Mouse (Mus musculus) adrenal gland (tissue): Measurements from ENCODE around the gene Tmem176b.
"Not testable (repeated sequence)": the region's sequence is repeated elsewhere in the genome, so short reads cannot be mapped to it uniquely, and the experiment has no call there.

Experiments
- intact Hi-C: fragments of 180-260 bp; cut with DNase I; formaldehyde crosslinking; loops from one replicate; pipeline ENCODE4 v1.15.1; 2025

Gene Tmem176b

DNA sequence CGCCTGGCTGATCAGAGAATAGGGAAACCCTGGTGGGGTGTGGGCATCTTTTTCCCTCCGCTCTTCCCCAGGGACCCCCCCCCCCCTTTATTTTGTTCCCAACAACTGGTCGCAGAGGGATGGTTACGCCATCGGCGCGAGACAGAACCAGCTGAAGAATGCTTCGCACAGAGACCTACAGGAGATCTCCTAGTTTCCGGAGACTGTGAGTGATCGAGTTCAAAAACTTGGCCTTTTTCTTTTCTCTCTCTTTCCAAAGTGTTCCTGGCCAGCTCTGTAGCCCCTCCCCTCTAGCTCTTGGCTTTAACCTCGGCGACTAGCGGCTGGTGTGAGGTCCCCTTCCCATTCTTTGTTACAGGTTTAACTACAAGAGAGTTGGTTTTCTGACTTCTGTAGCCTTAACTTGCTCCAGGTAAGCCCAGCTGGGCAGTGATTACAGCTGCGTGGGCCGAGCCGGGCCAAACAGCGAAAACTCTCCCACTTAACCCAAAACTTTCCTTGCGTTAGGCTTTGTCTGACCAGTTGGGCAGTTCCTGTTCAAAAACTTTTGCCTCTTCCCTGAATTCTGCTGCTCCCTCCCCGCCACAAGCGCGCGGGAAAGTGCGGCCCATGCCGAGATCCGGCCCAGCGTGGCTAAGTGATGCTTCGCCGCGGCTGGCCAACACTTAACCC lies 10.7 kb upstream of the Tmem176b start:
- intact Hi-C loops = no loop called here

DNA sequence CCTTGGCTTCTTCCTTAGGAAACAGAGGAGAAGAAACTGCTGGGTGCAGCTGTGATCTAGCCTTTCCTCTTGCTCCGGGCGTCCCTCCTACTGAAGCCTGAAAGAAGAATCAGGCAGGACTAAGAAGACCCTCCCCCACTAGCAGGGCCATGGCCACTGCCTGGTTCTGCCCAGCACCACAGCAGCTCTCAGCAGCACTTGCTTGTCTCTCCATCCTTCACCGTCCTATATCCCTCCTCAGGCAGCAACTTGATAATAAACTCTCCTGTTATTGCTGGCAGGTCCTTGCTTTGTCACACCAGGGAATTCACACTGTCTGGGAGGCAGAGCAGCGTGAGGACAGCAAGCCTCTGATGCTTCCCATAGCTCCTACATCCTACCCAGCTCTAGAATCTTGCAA lies 3.8 kb upstream of the Tmem176b start:
- intact Hi-C loops = no loop called here

DNA sequence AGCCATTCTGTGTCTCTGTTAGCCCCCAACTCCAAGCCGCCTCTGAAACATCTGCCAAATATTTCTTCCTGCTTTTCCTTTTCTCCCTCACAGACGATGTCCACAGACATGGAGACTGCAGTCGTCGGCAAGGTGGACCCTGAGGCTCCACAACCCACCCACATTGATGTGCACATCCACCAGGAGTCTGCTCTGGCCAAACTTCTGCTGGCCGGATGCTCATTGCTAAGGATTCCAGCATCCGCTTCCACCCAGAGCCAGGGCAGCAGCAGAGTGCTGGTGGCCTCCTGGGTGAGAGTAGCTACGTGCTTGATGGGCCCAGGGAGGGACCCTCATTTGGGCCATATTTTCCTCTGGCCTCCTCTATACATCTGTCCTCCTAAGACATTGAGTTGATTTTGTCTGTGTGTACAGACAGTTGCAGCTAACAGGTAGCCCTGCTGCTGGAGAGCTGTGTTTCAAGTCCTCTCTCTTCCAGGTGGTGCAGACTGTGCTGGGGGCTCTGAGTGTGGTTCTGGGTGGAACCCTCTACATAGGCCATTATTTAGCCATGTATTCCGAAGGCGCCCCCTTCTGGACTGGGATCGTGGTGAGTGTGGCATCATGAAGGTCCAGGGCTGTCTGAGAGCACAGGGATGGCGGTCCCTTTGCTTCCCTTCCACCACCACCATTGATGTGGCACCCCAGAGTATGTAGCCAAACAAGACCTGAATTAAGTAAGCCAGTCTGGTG lies 981 bp upstream of the Tmem176b start:
- intact Hi-C loops = no loop called here

DNA sequence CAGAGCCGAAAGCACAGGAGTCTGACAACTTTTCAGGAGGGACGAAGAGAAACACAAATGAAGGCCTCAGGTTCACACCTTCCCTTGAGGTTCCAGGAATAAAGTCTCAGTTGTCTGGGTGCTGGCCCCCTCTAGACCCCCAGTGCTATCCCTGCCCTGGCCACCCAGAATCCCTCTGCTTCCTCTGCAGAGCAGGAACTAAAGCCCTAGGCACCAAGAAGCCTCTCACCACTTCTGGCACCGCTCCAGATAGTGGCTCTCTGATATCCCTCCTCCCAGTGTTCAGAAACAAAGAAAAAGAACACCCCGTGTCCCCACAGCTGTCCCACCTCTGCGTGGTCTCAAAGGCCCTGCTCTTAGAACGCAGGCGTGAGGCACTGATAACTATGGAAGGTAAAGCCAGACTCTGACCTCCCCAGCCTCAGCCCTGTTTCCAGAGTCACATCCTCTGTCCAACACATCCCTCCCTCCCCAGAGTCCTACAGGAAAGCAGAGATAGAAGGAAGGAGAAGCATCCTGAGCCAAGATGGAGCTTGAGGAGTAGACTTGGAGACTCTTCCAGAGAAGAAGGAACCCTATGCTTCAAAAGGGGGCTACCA lies 826 bp downstream of the Tmem176b start, which contains the start of gene Tmem176a:
Tmem176a (plus strand) TSS at position 549 of the 599 bp plus-strand sequence.
- intact Hi-C loops = no loop called here

DNA sequence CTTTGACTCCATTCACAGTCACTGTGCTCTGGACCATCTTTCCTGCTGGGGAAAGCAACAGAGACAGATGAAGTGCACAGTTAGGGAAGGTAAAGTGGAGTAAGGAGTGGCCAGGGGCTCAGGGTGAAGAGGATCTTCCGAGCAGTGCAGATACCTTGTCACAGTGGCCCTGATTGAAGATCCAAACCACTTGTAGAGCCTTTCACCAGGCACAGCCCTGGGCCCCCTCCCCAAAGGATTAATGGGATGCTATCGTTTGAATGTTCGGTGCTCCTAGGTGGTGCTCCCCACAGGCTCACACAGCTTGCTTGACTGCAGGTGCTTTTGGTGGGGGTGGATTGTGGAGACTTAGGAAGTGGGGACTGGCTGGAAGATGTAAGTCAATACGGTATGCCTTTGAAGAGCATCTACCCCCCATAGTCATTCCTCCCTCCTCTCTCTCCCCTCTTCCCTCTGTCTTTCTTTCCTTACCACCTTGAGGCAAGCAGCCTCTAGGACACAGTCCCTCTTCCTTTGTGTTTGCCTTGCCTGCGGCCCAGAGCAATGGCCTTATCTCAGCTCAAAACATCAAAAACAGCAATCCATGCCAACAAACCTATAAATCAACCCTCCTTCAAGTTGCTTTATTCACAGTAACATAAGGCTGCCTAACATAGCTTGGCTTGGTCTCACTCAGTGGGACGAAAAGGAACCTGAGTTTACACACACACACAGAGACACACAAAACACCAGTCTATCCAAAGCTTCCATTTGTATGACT lies 2.8 kb downstream of the Tmem176b start:
- intact Hi-C loops = no loop called here

DNA sequence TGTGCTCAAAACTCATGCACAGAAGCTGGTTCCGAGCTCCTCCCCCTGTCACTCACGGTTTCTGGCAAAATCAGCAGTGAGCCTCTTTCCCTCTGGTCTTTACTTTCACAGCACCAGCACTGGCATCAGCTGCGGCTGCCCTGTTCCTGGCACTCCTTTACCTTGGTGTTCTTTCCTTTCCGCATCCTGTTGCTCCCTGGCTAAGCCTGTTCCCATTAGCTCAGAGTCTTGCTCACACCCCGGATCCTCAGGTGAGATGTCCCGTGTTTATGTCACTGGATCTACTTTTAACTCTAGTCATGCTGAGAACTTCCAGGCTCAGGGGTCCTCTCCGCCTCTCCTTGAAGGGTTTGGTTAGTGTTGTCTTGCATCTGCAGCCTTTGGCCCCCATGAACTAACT lies 3.8 kb downstream of the Tmem176b start:
- intact Hi-C loops = no loop called here

DNA sequence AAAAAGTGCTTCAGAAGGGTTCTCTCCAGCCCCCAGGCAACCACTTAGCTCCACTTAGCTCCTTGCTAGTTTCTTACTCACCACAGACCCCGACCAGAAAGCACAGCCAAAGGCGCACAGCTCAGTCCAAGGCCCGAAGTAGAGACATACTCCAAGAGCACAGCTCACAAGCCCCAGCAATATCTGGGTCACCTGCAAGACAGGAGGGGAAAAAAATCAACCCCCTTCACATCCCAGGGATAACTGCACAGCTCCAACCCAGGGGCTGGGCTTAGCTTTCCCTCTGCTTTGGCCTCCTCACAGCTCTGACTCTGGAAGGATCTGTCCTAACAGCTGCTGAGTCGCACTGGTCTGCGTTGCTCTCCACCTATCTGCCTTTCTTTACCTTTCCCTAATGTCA lies 5.2 kb downstream of the Tmem176b start:
- intact Hi-C loops = no loop called here

DNA sequence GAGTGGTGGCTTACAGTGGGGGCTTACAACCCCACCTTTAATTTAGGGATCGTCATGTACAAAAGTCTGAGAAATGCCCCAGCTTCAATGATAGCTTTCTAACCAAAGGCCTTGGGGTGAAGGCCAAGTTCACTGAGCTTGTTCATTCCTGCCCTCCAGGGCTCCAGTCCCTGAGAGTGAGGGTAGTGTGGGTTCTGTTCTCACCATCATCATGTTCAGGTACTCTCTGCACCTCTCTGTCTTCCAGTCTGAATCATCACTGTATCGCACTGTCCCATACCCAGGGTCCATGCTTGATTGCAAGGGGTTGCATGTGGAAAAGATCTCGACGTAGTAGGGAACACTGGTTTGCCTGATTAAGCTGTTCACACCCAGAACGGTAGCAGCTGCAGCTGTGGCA lies 6.1 kb downstream of the Tmem176b start:
- intact Hi-C loops = no loop called here

DNA sequence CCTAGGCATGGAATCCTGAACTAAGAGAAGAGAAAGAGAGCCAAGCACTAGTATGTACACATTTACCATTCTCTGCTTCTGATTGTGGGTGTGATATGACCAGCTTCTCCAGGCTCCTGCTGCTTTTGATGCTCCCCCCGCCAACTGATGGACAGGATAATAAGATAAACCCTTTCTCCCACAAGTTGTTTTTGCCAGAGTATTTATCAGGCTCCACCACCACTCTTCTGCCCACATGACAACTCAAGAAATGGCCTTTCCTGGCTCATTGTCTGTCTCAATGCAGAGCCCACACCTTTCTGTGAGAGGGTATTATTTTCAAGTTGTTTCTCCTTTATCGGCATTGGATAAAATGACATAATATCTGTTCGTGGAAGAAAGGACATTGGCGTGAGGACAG lies 7.8 kb downstream of the Tmem176b start:
- intact Hi-C loops = no loop called here

DNA sequence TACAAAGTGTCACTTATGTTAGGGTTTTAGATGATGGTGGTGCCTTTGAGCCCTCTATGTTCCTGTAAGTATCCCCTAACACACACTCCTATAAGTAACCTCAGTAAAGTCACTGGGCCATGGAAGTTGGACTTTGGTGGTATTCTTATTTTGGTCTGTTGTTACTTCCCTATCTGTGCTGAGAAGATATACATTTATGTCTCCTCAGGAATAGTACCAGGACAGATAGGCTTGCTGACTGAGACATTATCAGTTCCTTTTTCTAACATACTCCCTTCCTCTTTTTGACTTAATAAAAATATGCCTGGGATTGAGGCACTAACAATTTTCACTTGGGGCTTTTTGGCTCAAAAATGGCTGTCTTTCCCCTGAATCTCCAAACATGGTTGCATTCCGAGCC lies 8.9 kb downstream of the Tmem176b start:
- intact Hi-C loops = no loop called here

DNA sequence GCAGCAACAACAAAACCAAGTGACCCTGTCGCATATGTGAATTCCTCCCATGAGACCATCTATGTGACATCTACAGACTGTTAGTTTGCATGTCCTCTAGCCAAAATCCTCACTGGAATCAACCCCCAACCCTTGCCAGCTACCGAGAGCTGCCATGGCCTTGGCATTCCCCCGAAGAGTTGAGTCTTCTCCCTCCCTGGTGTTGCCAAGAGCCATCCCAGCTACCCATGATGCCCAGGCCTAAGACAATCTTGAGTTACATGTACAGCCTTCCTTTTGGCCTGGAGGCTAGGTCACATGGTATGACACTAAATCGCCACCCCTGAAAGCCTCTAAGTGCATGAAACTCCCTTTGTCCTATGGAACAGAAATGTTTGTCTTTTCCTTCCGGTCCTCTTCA lies 10.2 kb downstream of the Tmem176b start:
- intact Hi-C loops = no loop called here

DNA sequence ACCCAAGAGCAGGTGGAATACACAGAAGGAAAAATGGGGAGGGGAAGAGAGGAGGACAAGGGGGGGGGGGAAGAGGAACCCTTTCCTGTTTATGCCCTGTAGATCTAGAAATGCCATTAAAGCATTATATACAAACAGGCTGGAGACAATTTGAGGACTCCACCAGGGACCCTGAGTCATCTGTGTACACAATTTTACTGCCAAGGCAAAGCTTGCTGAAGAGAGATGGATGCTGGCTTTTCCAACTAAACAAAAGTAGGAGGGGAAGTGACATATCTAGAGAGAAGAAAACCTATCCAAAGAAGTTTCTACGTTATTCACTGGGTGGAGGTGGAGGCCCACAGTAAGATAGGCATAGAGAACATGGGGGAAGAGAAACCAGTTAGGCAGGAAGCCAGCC lies 11.1 kb downstream of the Tmem176b start:
- intact Hi-C loops = no loop called here

DNA sequence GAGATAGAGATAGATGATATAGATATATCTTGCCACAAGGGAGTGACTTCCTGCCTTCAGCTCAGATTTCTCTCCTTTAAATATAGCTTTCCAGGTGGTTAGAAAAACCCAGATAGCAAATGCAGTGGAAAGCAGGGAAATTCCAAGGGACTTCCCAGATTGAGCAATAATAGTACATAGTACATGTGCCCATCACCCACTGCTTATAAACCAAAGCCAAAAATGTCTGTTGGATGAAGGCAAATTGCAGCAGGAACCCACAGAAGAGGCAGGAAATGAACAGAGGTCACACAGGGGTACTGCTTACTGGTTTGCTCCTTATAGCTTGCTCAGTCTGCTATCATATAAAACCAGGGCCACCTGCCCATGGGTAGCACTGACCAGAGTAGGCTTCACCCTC lies 11.6 kb downstream of the Tmem176b start:
- intact Hi-C loops = no loop called here

DNA sequence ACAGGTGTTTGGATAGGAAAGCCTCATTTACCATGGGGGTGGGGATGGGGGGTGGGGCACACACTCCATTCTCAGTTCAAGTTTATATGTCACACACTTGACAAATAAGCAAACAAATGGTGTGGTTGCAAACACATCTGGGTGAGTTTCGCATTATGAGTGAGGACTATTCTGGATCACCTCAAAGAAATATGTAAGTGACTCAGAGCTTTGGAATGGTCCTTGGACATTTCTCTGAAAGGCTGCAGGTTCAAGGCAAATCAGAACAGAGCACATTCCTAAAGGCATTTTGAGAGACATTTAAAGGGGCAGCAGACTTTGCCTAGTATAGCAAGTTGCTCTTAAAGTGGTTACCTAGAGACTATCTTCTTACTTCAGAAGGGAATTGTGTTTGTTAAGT lies 12.3 kb downstream of the Tmem176b start:
- intact Hi-C loops = no loop called here

DNA sequence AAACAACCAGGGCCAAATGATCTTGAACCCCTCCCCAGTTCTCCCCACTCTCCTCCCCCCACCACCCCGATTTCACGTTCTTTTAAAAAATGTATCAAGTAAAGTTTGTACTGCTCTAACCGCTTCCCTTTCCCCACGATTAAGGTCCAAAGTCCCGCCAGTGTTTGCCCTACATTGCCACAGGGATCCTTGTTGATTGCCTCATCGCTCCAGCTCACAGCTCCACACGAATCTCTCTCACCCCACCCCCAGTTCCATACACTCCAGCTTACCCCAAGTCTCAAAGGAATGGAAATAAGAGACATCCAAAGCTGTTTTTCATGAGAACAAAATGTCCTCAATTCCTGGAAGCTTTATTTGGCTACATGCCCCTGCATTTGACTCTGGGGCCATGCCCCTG lies 16.3 kb downstream of the Tmem176b start:
- intact Hi-C loops = no loop called here

DNA sequence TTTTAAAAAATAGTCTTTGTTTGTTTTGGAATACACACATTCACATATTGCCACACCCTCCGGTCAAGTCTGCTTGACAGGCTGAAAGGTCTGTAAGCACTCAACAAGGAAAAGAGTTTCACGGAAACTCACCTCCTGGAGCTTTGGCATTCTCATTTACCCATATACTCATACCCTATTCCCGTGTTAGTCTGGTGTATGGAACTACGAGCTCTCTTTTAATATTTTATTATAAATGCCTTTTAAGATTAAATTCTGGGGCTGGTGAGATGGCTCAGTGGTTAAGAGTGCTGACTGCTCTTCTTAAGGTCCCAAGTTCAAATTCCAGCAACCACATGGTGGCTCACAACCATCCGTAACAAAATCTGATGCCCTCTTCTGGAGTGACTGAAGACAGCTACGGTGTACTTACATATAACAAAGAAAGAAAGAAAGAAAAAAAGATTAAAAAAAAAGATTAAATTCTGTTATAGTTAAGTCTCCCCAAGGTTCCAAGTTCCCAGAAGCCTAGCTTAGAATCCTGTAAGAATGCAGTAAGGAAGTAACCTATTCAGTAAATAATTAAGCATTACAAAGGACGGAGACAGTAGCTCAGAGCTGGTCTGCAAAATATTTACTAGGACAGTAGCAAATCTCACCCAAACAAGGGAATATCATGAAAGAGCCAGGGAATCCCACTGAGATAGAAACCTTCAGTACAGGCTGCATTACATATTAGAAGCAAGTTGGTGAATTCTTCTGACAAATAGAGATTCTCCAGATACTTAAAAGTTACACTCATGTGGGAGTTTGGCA lies 19.1 kb downstream of the Tmem176b start:
- intact Hi-C loops = not testable (repeated sequence)

DNA sequence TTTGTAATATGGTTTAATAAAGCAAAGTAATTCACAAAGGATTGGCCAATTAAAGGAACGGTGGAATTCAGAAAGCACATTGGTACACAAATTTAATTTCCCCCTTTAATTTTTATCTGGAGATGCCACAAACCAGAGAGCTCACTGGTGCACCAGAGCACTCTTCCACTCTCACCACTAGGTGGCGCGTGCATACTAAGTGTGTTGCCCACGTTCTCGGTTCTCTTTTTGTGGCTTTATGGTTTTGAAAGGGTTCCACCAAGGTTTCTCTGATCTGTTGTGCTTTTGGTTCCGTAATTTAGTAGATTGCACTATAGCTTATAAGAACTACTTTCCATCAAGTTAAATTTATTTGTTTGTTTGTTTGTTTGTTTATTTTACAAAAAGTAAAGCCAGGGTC lies 23.5 kb downstream of the Tmem176b start:
- intact Hi-C loops = loop anchor here (5.0 kb wide), 3 partner anchors 39 to 139 kb away; no protein-coding TSS in a partner anchor

DNA sequence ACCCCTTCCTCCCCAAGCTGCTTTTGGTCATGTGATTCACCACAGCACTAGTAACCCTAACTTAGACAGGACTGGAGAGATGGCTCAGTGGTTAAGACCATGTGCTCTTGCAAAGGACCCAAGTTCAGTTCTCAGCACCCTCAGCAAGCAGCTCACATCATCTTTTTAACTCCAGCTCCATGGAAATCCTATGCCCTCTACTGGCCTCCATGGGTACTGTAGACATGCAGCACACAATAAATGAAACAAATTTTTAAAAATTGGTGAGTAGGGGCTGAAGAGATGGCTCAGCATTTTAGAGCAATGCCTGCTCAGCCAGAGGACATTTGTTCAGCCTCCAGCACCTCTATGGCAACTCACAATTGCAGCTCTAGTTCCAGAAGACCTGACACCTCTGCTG lies 26.3 kb downstream of the Tmem176b start:
- intact Hi-C loops = loop anchor here (5.0 kb wide), 3 partner anchors 42 to 142 kb away; no protein-coding TSS in a partner anchor

DNA sequence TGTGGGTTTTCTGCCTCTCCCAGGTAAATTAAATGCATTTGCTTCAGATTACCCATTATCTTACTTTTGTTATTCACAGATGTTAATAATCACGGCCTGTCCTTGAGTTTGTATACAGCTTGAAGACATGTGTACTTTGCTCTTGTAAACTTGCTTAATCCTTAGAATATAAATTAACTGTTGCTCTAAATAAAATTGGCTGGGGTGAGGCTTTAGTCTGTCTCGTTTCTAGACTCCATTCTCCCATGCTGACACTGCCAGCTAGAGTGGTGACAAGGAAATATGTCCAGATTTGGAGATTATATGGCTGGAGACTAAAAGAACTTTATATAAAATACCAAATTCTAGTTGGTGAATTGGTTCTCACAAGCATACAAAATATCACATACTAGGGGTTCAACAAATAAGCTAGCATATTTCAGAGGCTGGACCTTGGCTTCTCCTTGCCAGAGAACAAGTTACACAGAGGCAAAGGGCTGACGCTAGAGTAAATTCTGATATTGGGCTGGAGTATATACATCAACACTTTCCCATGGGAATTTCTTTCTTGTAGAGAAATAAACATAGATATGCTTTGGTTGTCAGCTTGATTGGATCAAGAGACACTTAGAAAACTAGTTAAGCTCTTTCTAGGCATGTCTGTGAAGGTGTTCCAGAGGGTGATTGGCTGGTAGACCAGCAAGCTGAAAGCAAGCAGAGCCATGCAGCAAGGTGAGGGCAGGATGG lies 31.6 kb downstream of the Tmem176b start:
- intact Hi-C loops = no loop called here

DNA sequence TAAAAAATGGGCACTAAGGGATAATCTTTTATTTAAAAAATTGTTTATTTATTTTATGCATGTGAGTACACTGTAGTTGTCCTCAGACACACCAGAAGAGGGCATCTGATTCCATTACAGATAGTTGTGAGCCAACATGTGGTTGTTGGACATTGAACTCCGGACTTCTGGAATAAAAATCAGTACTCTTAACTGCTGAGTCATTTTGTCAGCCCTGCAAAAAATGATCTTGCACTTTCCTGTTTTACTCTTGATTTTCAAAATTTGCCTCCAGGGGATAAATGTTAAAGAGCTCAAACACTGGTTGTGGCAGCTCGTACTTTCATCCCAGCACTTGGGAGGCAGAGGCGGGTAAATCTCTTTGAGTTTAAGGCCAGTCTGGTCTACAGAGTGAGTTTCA lies 34.5 kb downstream of the Tmem176b start:
- intact Hi-C loops = no loop called here
